Mouse (Mus musculus) embryonic facial prominence, embryonic 14.5 days (tissue): ENCODE results near the gene Fcer1g. TPM values are rescaled to one million over a fixed set of nuclear protein-coding genes. Genes with fewer than 3 reads are reported as not detected.

Source experiments
- ATAC-seq: fragments of 200-750 bp; cut with Nextera tagmentation; 2 replicates; pipeline ENCODE4 v1.8.0; 2017; ENCODE audit warnings: low read depth, moderate number of reproducible peaks, moderate TSS enrichment
- DNase-seq: peaks from one replicate; pipeline ENCODE4 v3.0.0-alpha.2; 2015; ENCODE audit warnings: low spot score
- H3K27ac ChIP-seq: fragments of 300-500 bp; sonication (generic); replicated peaks from 2 replicates; pipeline ENCODE4 v1.5.1; 2014; ENCODE audit warnings: low read depth, mild to moderate bottlenecking, low read length, moderate library complexity
- H3K27me3 ChIP-seq: fragments of 300-500 bp; sonication (generic); replicated peaks from 2 replicates; pipeline ENCODE4 v1.6.1; 2014; ENCODE audit warnings: low read length; ENCODE audit not compliant: control insufficient read depth, insufficient read depth
- H3K36me3 ChIP-seq: fragments of 300-500 bp; sonication (generic); 2 replicates; pipeline ENCODE4 v1.6.1; 2014; ENCODE audit warnings: low read length, mixed read lengths; ENCODE audit not compliant: control insufficient read depth, insufficient read depth
- H3K4me1 ChIP-seq: fragments of 300-500 bp; sonication (generic); 2 replicates; pipeline ENCODE4 v1.6.1; 2014; ENCODE audit warnings: antibody characterized with exemption, low read length; ENCODE audit not compliant: control insufficient read depth, insufficient read depth
- H3K4me2 ChIP-seq: fragments of 300-500 bp; sonication (generic); 2 replicates; pipeline ENCODE4 v1.6.1; 2014; ENCODE audit warnings: low read depth, mild to moderate bottlenecking, low read length, moderate library complexity, mixed read lengths
- H3K4me3 ChIP-seq: fragments of 300-500 bp; sonication (generic); 2 replicates; pipeline ENCODE4 v1.5.1; 2014; ENCODE audit warnings: low read depth, mild to moderate bottlenecking, low read length
- H3K9ac ChIP-seq: fragments of 300-500 bp; sonication (generic); 2 replicates; pipeline ENCODE4 v1.6.1; 2014; ENCODE audit warnings: low read depth, mild to moderate bottlenecking, low read length, moderate library complexity, mixed read lengths
- H3K9me3 ChIP-seq: fragments of 300-500 bp; sonication (generic); 2 replicates; pipeline ENCODE4 v1.6.1; 2016; ENCODE audit warnings: low read length; ENCODE audit not compliant: control insufficient read depth
- WGBS: fragments of 180-500 bp; shearing (Covaris S2); extraction: QIAGEN DNeasy Blood & Tissue Kit; methylation state at CpG from one replicate; pipeline ENCODE4 v1.1.7; 2014; 5-methylcytosine and 5-hydroxymethylcytosine counted together
- polyA plus RNA-seq: library from polyadenylated mRNA; unstranded; fragments of >200 nt; fragmentation: Nextera tagmentation; extraction: Ambion mirVana; gene quantifications from 2 replicates; pipeline ENCODE4 v1.2.1, GENCODE M21; 2014

The Fcer1g gene
- polyA plus RNA-seq, 1 experiment from 2014 or later = 100 TPM

DNA sequence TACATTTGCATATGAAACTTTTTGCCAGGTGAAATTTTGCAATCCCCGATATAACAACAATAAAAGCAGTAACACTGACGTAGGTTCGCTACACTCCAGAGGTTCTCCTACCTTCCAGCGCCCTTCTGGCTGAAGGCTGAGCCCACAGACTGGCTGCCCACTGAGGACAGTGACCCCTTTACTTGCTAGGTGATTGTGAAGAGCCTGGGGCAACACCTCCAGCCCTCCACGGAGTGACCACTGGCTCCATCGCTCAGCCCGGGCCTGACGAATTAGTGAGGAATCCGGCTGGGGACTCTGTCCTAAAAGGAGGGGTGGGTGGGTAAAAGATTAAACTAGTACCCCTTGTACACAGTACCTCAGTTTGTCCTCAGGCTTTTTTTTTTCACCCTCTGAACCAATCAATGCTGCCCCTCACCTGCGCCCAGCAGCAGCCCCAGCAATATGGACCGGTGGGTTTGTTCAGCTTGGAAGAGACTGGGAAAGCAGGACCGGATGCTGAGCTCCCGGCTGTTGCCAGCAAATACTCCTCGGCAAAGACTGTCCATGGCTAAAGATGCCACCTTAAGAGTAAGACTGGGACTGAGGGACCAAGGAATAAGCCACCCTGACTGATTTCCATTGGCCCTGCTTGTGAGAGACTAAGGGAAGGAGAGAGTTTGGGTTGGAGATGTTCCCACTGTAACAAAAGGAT lies 45.0 kb upstream of the Fcer1g start:
- Histone ChIP-seq H3K9ac (no peak overlapping the region), H3K36me3 (peaks cover 71% of the 10 kb centered on the region), H3K27ac (no peak overlapping the region), H3K4me3 (no peak overlapping the region), H3K27me3 (no peaks in the 10 kb centered on the region), H3K4me1 (peaks cover 15% of the 10 kb centered on the region), H3K4me2 (no peak overlapping the region), H3K9me3 (no peaks in the 10 kb centered on the region)
- ATAC-seq (no peak), DNase-seq (no peak)
- 87% methylated on average over 14 of the region's 14 CpGs for WGBS

DNA sequence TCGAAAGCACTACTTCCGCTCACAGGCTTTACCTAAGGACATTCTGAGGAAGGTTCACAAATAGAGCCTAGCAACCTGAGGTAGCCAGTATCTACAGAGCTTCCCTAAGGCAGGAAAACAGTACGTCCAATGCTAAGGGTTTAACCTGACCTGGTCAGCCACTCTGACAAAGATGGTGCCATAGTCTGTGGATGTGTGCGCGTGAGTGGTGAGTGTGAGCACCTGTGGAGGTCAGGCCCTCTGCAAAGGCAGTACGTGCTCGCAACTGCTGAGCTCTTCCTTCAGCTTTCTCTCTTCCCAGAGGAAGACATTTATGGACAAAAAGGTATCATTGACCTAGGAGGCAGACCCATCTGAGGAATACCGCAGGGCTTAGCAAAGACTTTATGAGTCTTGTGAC lies 44.3 kb upstream of the Fcer1g start:
- Histone ChIP-seq H3K9me3 (no peaks in the 10 kb centered on the region), H3K9ac (no peak overlapping the region), H3K4me3 (no peak overlapping the region), H3K27me3 (no peaks in the 10 kb centered on the region), H3K27ac (no peak overlapping the region), H3K4me2 (no peak overlapping the region), H3K4me1 (peaks cover 15% of the 10 kb centered on the region), H3K36me3 (peaks cover 71% of the 10 kb centered on the region)
- WGBS = 93% methylated on average over 8 of the region's 8 CpGs
- no peak for ATAC-seq
- DNase-seq = no peak

DNA sequence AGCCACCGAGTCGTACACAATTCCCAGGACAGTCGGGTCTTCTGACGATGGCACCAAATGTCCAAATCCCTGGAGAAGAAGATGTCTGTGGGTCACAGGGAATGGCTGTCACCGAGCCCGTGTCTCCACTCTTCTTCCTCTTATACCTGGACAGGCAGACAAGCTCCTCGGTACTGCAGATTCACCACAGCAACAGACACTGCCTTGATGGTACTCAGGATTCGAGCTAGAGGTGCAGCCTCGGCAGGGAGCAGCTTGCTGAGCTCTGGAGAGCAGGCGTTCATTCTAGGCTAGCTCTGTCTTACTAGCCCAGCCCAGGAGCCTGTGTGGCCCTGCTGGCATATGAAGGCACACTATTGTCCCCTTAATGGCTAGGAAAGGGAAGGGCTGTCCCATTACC lies 43.6 kb upstream of the Fcer1g start:
- WGBS = 85% methylated on average over 10 of the region's 10 CpGs
- DNase-seq (no peak), ATAC-seq (no peak)
- H3K4me2 ChIP-seq = no peak overlapping the region
- no peak overlapping the region for H3K9ac ChIP-seq
- H3K9me3 ChIP-seq = no peaks in the 10 kb centered on the region
- peaks cover 71% of the 10 kb centered on the region for H3K36me3 ChIP-seq
- H3K4me1 ChIP-seq = peaks cover 15% of the 10 kb centered on the region
- no peak overlapping the region for H3K27ac ChIP-seq
- no peak overlapping the region for H3K4me3 ChIP-seq
- no peaks in the 10 kb centered on the region for H3K27me3 ChIP-seq

DNA sequence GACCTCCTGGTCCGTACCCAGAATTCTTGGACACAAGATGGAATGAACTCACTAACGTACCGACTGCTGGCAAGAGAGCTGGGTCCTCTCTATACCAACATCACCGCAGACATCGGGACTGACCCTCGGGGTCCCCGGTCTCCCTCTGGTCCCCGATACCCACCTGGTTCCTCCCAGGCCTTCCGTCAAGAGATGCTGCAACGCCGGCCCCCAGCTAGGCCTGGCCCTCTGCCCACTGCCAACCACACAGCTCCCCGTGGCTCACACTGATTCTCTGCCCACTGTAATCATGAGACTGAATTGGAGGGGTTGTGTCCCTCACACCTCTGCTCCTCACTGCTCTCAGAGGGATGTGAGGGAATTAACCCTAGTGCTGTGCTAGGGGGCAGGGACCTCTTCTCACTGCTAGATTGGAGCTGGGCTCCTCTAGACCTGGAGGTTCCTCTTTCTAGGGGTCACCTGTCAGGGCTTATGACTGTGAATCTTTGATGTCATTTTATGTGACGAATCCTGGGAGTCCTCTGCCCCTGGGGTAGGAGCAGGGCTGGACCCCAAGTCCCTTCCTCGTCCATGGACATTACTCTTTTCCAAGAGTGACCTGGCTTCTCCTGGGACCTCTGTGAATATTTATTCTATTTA lies 42.1 kb upstream of the Fcer1g start:
- WGBS = 87% methylated on average over 14 of the region's 14 CpGs
- no peak for ATAC-seq

DNA sequence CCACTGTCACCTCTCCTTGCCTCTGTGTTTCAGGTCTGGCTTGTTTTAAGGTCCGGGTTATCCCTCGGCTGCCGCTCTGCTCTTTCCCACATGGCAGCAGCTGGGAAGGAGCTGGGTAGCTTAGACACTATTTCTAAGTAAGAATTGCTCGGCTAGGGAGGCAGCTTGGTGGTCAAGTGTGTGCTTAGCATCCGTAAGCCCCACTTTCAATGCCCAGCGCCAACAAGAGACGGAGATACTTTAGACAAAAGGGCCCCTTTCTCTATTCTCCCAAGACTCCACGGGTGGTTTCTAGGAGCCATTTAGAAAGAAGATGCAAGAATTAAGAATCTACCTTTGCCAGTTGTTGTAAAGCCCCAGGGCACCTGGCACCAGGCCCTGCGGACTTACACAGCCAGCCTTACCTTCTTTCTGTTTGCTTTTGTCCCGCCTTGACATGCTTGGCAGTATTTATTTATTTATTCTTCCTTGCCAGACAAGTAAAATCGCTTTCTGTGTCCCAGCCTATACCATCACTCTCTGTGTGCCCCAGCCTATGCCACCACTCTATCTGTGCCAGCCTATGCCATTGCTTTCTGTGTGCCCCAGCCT lies 41.1 kb upstream of the Fcer1g start:
- Histone ChIP-seq H3K4me3 (no peak overlapping the region), H3K9ac (0 out of 2 replicates have a peak overlapping the region, but pooled peaks have one; percentile 3), H3K4me1 (peaks cover 13% of the 10 kb centered on the region), H3K27ac (no peak overlapping the region), H3K4me2 (no peak overlapping the region), H3K27me3 (no peaks in the 10 kb centered on the region), H3K36me3 (peaks cover 70% of the 10 kb centered on the region), H3K9me3 (no peaks in the 10 kb centered on the region)
- ATAC-seq = no peak
- WGBS = 86% methylated on average over 11 of the region's 11 CpGs
- no peak for DNase-seq

More for the DNA sequence above, 42.1 kb upstream of the Fcer1g start:
- Histone ChIP-seq H3K27ac (no peak overlapping the region), H3K36me3 (peaks cover 70% of the 10 kb centered on the region), H3K27me3 (no peaks in the 10 kb centered on the region), H3K4me3 (no peak overlapping the region), H3K9ac (no peak overlapping the region), H3K4me1 (peaks cover 12% of the 10 kb centered on the region), H3K9me3 (no peaks in the 10 kb centered on the region), H3K4me2 (no peak overlapping the region)
- DNase-seq = no peak

DNA sequence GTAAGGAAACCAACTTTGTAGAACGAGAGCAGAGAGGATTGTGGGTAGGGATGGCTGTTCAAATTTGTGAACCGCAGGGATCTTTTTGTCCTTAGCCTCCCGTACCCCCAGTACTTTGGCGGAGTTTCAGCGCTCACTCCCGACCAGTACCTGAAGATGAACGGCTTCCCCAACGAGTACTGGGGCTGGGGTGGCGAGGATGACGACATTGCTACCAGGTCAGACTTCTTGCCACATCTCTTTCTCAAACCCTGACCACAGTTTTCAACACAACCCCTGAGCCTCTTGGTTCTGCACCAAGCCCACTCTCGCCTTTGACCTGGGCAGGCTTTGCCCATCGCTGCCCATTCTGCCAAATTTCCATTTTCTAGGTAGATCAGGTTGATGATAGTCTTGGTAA lies 40.0 kb upstream of the Fcer1g start:
- H3K27ac ChIP-seq = no peak overlapping the region
- H3K27me3 ChIP-seq = no peaks in the 10 kb centered on the region
- no peak overlapping the region for H3K9ac ChIP-seq
- H3K4me1 ChIP-seq = peaks cover 12% of the 10 kb centered on the region; the same call in 1 of the 2 replicates
- no peaks in the 10 kb centered on the region for H3K9me3 ChIP-seq
- WGBS = 89% methylated on average over 12 of the region's 12 CpGs
- no peak overlapping the region for H3K4me2 ChIP-seq
- no peak for ATAC-seq
- no peak overlapping the region for H3K4me3 ChIP-seq
- H3K36me3 ChIP-seq = peaks cover 70% of the 10 kb centered on the region
- no peak for DNase-seq

DNA sequence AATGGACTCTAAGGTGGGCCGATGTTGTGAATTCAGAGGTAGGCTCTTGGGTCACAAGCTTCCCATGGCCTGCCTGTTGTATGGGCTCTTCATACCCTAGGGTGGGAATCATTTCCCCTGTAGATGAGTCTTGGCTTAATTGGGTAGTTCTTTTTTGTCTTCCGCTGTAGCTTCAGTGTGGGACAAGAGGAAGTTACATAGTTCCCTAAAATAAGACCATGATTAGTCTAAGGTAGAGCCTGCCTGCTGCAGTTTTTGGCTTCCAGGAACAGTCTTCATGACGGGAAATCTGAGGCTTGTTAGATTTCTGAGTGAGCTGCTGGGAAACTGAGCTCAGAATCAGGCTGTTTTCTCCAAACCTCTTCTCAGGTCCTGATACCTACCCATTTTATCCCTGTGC lies 37.9 kb upstream of the Fcer1g start:
- Histone ChIP-seq H3K9ac (no peak overlapping the region), H3K4me2 (peak overlapping the region; percentile 81; the same call in 1 of the 2 replicates), H3K27ac (no peak overlapping the region), H3K4me3 (no peak overlapping the region), H3K9me3 (no peaks in the 10 kb centered on the region), H3K27me3 (no peaks in the 10 kb centered on the region), H3K4me1 (peaks cover 12% of the 10 kb centered on the region; the same call in 1 of the 2 replicates), H3K36me3 (peaks cover 49% of the 10 kb centered on the region)
- ATAC-seq = no peak
- no peak for DNase-seq
- 93% methylated on average over 3 of the region's 3 CpGs for WGBS

DNA sequence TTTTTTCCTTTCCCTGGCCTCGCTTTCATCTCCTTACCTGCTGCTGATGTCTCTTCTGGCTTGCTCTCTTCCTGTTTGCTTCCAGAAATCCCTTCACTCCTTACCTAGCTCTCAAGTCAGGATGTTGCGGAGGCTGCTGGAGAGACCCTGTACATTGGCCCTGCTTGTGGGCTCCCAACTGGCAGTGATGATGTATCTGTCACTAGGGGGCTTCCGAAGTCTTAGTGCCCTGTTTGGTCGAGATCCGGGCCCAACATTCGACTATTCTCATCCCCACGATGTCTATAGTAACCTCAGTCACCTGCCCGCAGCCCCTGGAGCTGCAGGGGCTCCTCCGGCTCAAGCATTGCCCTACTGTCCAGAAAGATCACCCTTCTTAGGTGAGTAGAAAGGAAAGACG lies 37.5 kb upstream of the Fcer1g start:
- Histone ChIP-seq H3K4me3 (no peak overlapping the region), H3K9ac (no peak overlapping the region), H3K27me3 (no peaks in the 10 kb centered on the region), H3K4me1 (peaks cover 12% of the 10 kb centered on the region; the same call in 1 of the 2 replicates), H3K27ac (no peak overlapping the region), H3K4me2 (peak overlapping the region; percentile 81), H3K9me3 (no peaks in the 10 kb centered on the region), H3K36me3 (peaks cover 45% of the 10 kb centered on the region)
- DNase-seq = no peak
- ATAC-seq = no peak
- WGBS = 72% methylated on average over 10 of the region's 10 CpGs
